Mouse (Mus musculus): Measurements from ENCODE around the gene Camk1d. TPM values are rescaled to one million over a fixed set of nuclear protein-coding genes. Genes with fewer than 3 reads are reported as not detected.

The Camk1d gene
- polyA plus RNA-seq, 1 experiment = 1.0 TPM

- no peak for TF ChIP-seq POLR2A (IDR thresholded peaks at IDR 0.05; ENCODE audit: low read depth, low read length)
- TF ChIP-seq CTCF (conservative IDR thresholded peaks at IDR 0.05; ENCODE audit: insufficient read depth, insufficient read length, low read depth, low read length) = no peak
- no peaks in the 10 kb centered on the region for H3K27me3 ChIP-seq (replicated peaks; ENCODE audit: control insufficient read depth, insufficient read depth, low read length)
- no peak for DNase-seq
- no peaks in the 10 kb centered on the region for H3K36me3 ChIP-seq (ENCODE audit: control insufficient read depth, insufficient read depth, low read length)
- H3K27ac ChIP-seq (ENCODE audit: insufficient read depth, low read depth, low read length) = no peak overlapping the region
- 91% methylated on average over 9 of the region's 9 CpGs for WGBS
- no peaks in the 10 kb centered on the region for H3K4me1 ChIP-seq (ENCODE audit: control insufficient read depth, insufficient read depth, low read length)
- no peak overlapping the region for H3K4me3 ChIP-seq (ENCODE audit: insufficient read depth, low read depth, low read length)
These were observed 50.8 kb downstream of the Camk1d start for GRCm38 (mm10) chr2:5663499-5663898.

GRCm38 (mm10) chr2:5661946-5662345 lies 52.4 kb downstream of the Camk1d start:
- H3K27me3 ChIP-seq (replicated peaks; ENCODE audit: control insufficient read depth, insufficient read depth, low read length) = no peaks in the 10 kb centered on the region
- no peak overlapping the region for H3K27ac ChIP-seq (ENCODE audit: insufficient read depth, low read depth, low read length)
- H3K36me3 ChIP-seq (ENCODE audit: control insufficient read depth, insufficient read depth, low read length) = no peaks in the 10 kb centered on the region
- H3K4me1 ChIP-seq (ENCODE audit: control insufficient read depth, insufficient read depth, low read length) = no peaks in the 10 kb centered on the region
- DNase-seq = no peak
- 66% methylated on average over 5 of the region's 5 CpGs for WGBS
- TF ChIP-seq POLR2A (IDR thresholded peaks at IDR 0.05; ENCODE audit: low read depth, low read length) = no peak
- TF ChIP-seq CTCF (conservative IDR thresholded peaks at IDR 0.05; ENCODE audit: insufficient read depth, insufficient read length, low read depth, low read length) = no peak
- H3K4me3 ChIP-seq (ENCODE audit: insufficient read depth, low read depth, low read length) = no peak overlapping the region

- TF ChIP-seq CTCF (conservative IDR thresholded peaks at IDR 0.05; ENCODE audit: insufficient read depth, insufficient read length, low read depth, low read length) = no peak
- TF ChIP-seq POLR2A (IDR thresholded peaks at IDR 0.05; ENCODE audit: low read depth, low read length) = no peak
- H3K36me3 ChIP-seq (ENCODE audit: control insufficient read depth, insufficient read depth, low read length) = no peaks in the 10 kb centered on the region
- H3K27ac ChIP-seq (ENCODE audit: insufficient read depth, low read depth, low read length) = no peak overlapping the region
- no peaks in the 10 kb centered on the region for H3K4me1 ChIP-seq (ENCODE audit: control insufficient read depth, insufficient read depth, low read length)
- no peak overlapping the region for H3K4me3 ChIP-seq (ENCODE audit: insufficient read depth, low read depth, low read length)
- DNase-seq = no peak
- WGBS = 73% methylated on average over 3 of the region's 3 CpGs
- no peaks in the 10 kb centered on the region for H3K27me3 ChIP-seq (replicated peaks; ENCODE audit: control insufficient read depth, insufficient read depth, low read length)
These were observed 56.3 kb downstream of the Camk1d start for GRCm38 (mm10) chr2:5658000-5658399.

GRCm38 (mm10) chr2:5656326-5656725 lies 58.0 kb downstream of the Camk1d start:
- Histone ChIP-seq H3K36me3 (ENCODE audit: control insufficient read depth, insufficient read depth, low read length) (no peaks in the 10 kb centered on the region), H3K27me3 (replicated peaks; ENCODE audit: control insufficient read depth, insufficient read depth, low read length) (no peaks in the 10 kb centered on the region), H3K27ac (ENCODE audit: insufficient read depth, low read depth, low read length) (no peak overlapping the region), H3K4me1 (ENCODE audit: control insufficient read depth, insufficient read depth, low read length) (no peaks in the 10 kb centered on the region), H3K4me3 (ENCODE audit: insufficient read depth, low read depth, low read length) (no peak overlapping the region)
- DNase-seq = no peak
- no peak for TF ChIP-seq CTCF (conservative IDR thresholded peaks at IDR 0.05; ENCODE audit: insufficient read depth, insufficient read length, low read depth, low read length)
- no peak for TF ChIP-seq POLR2A (IDR thresholded peaks at IDR 0.05; ENCODE audit: low read depth, low read length)
- 70% methylated on average over 3 of the region's 3 CpGs for WGBS

GRCm38 (mm10) chr2:5652071-5652470 lies 62.2 kb downstream of the Camk1d start:
- no peak overlapping the region for H3K4me3 ChIP-seq (ENCODE audit: insufficient read depth, low read depth, low read length)
- no peak overlapping the region for H3K27ac ChIP-seq (ENCODE audit: insufficient read depth, low read depth, low read length)
- H3K36me3 ChIP-seq (ENCODE audit: control insufficient read depth, insufficient read depth, low read length) = no peaks in the 10 kb centered on the region

GRCm38 (mm10) chr2:5651285-5651870 lies 62.9 kb downstream of the Camk1d start:
- 68% methylated on average over 10 of the region's 10 CpGs for WGBS
- H3K4me1 ChIP-seq (ENCODE audit: control insufficient read depth, insufficient read depth, low read length) = no peaks in the 10 kb centered on the region
- DNase-seq = no peak
- H3K27ac ChIP-seq (ENCODE audit: insufficient read depth, low read depth, low read length) = no peak overlapping the region
- no peaks in the 10 kb centered on the region for H3K36me3 ChIP-seq (ENCODE audit: control insufficient read depth, insufficient read depth, low read length)
- no peak for TF ChIP-seq POLR2A (IDR thresholded peaks at IDR 0.05; ENCODE audit: low read depth, low read length)
- no peak for TF ChIP-seq CTCF (conservative IDR thresholded peaks at IDR 0.05; ENCODE audit: insufficient read depth, insufficient read length, low read depth, low read length)
- H3K27me3 ChIP-seq (replicated peaks; ENCODE audit: control insufficient read depth, insufficient read depth, low read length) = no peaks in the 10 kb centered on the region
- H3K4me3 ChIP-seq (ENCODE audit: insufficient read depth, low read depth, low read length) = no peak overlapping the region

More at GRCm38 (mm10) chr2:5652071-5652470, 62.2 kb downstream of the Camk1d start:
- TF ChIP-seq CTCF (conservative IDR thresholded peaks at IDR 0.05; ENCODE audit: insufficient read depth, insufficient read length, low read depth, low read length) = no peak
- no peak for TF ChIP-seq POLR2A (IDR thresholded peaks at IDR 0.05; ENCODE audit: low read depth, low read length)
- WGBS = 80% methylated on average over 6 of the region's 6 CpGs
- Histone ChIP-seq H3K4me1 (ENCODE audit: control insufficient read depth, insufficient read depth, low read length) (no peaks in the 10 kb centered on the region), H3K27me3 (replicated peaks; ENCODE audit: control insufficient read depth, insufficient read depth, low read length) (no peaks in the 10 kb centered on the region)
- no peak for DNase-seq

GRCm38 (mm10) chr2:5649226-5649625 lies 65.1 kb downstream of the Camk1d start:
- no peak overlapping the region for H3K27ac ChIP-seq (ENCODE audit: insufficient read depth, low read depth, low read length)
- no peak for DNase-seq
- H3K4me1 ChIP-seq (ENCODE audit: control insufficient read depth, insufficient read depth, low read length) = no peaks in the 10 kb centered on the region
- no peaks in the 10 kb centered on the region for H3K36me3 ChIP-seq (ENCODE audit: control insufficient read depth, insufficient read depth, low read length)
- no peaks in the 10 kb centered on the region for H3K27me3 ChIP-seq (replicated peaks; ENCODE audit: control insufficient read depth, insufficient read depth, low read length)
- WGBS = 81% methylated on average over 5 of the region's 5 CpGs
- no peak for TF ChIP-seq CTCF (conservative IDR thresholded peaks at IDR 0.05; ENCODE audit: insufficient read depth, insufficient read length, low read depth, low read length)
- TF ChIP-seq POLR2A (IDR thresholded peaks at IDR 0.05; ENCODE audit: low read depth, low read length) = no peak
- H3K4me3 ChIP-seq (ENCODE audit: insufficient read depth, low read depth, low read length) = no peak overlapping the region

Measured in kidney, adult 2 months (tissue).